Mouse (Mus musculus) liver, embryonic 15.5 days (tissue): Measurements from ENCODE around the gene Dlx3. TPM values are rescaled to one million over a fixed set of nuclear protein-coding genes. Genes with fewer than 3 reads are reported as not detected.

Experiments used
- ATAC-seq: fragments of 200-750 bp; cut with Nextera tagmentation; 2 replicates; pipeline ENCODE4 v1.8.0; 2017; ENCODE audit warnings: moderate number of reproducible peaks, mild to moderate bottlenecking, moderate library complexity; ENCODE audit not compliant: insufficient read depth
- H3K27ac ChIP-seq: fragments of 300-500 bp; sonication (generic); replicated peaks from 2 replicates; pipeline ENCODE4 v1.5.1; 2015; ENCODE audit warnings: mild to moderate bottlenecking, inconsistent platforms
- H3K27me3 ChIP-seq: fragments of 300-500 bp; sonication (generic); 2 replicates; pipeline ENCODE4 v1.6.1; 2015; ENCODE audit warnings: mild to moderate bottlenecking, inconsistent platforms
- H3K36me3 ChIP-seq: fragments of 300-500 bp; sonication (generic); replicated peaks from 2 replicates; pipeline ENCODE4 v1.6.1; 2015; ENCODE audit warnings: moderate library complexity, mild to moderate bottlenecking, inconsistent platforms
- H3K4me1 ChIP-seq: fragments of 300-500 bp; sonication (generic); replicated peaks from 2 replicates; pipeline ENCODE4 v1.6.1; 2015; ENCODE audit warnings: inconsistent platforms
- H3K4me2 ChIP-seq: fragments of 300-500 bp; sonication (generic); 2 replicates; pipeline ENCODE4 v1.6.1; 2015; ENCODE audit warnings: moderate library complexity, mild to moderate bottlenecking, inconsistent platforms
- H3K4me3 ChIP-seq: fragments of 300-500 bp; sonication (generic); replicated peaks from 2 replicates; pipeline ENCODE4 v1.5.1; 2015; ENCODE audit warnings: mild to moderate bottlenecking, inconsistent platforms
- H3K9ac ChIP-seq: fragments of 300-500 bp; sonication (generic); 2 replicates; pipeline ENCODE4 v1.6.1; 2015; ENCODE audit warnings: moderate library complexity, mild to moderate bottlenecking, inconsistent platforms
- H3K9me3 ChIP-seq: fragments of 300-500 bp; sonication (generic); replicated peaks from 2 replicates; pipeline ENCODE4 v1.6.1; 2016; ENCODE audit warnings: inconsistent platforms
- WGBS: fragments of 180-500 bp; shearing (Covaris S2); methylation state at CpG from one replicate; pipeline ENCODE4 v1.1.7; 2015; ENCODE audit warnings: mixed read lengths; ENCODE audit not compliant: insufficient replicate concordance; 5-methylcytosine and 5-hydroxymethylcytosine counted together
- polyA plus RNA-seq: library from polyadenylated mRNA; unstranded; fragments of >200 nt; fragmentation: Nextera tagmentation; extraction: Ambion mirVana; gene quantifications from 2 replicates; pipeline ENCODE4 v1.2.1, GENCODE M21; 2015

Dlx3 gene
- polyA plus RNA-seq, 1 experiment from 2014 or later: 0.05 TPM

DNA sequence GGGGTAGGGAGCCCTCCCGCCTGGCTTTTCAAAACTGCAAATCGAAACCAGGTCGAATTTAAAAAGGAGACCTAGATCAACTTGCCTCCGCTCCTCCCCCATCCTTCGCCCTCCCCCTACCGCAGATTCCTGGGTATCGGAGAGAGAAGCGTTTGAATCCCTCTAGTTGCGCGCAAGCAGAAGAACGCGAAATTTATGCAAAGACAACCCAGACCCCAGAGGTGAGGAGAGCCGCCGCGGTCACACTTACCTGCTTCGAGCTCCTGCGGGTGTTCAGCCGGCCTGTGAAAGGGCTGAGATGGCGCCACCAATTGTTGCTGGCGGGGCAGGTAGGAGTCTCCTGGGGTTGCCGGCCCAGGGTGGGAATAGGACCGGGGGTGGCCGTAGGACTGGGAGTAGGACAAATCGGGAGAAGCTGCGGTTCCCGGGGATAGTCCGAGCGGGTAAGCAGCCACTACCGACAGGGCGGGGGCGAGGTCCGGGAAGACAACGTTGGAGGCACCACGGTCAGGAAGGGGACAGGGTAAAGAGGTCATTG is 25.1 kb downstream of the Dlx3 start:
- 3% methylated on average over 34 of the region's 34 CpGs for WGBS
- no peaks in the 10 kb centered on the region for H3K9me3 ChIP-seq
- H3K27ac ChIP-seq: no peak overlapping the region
- peaks cover 100% of the 10 kb centered on the region for H3K27me3 ChIP-seq
- no peak for ATAC-seq
- H3K4me1 ChIP-seq: peaks cover 18% of the 10 kb centered on the region
- peak overlapping the region; percentile 49 for H3K4me3 ChIP-seq
- peak overlapping the region; percentile 69 for H3K4me2 ChIP-seq
- no peak overlapping the region for H3K9ac ChIP-seq
- H3K36me3 ChIP-seq: no peaks in the 10 kb centered on the region

DNA sequence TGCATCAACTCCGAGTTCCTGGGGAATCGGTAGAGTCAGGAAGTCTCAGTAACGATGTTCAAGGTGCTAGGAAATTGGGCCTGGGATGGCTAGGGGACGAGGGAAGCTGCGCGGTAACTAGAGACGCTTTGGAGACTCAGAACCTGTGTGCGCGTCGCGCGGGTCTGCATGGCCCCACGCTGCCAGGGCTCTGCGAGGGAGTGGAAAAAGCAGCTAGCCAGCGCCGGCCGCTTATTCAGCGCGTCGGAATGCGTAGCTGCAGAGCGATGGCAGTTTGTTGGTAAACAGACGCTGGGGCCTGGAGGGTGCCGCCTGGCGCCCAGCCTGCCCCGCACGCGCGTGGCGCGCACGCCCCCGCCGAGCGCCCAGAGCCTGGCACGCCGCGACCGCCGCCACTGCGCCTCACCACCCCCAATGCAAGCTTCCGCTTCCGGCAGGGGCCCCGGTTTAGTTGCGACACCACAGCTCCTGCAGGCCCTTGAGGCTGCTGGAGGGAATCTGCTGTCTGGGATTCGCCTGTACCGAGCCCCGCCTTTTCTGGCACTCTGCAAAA is 26.0 kb downstream of the Dlx3 start, which contains the start of gene Dlx4:
Gene Dlx4, minus strand, starts transcription at position 413 of the 553 bp plus-strand sequence.
- peaks cover 18% of the 10 kb centered on the region for H3K4me1 ChIP-seq
- no peaks in the 10 kb centered on the region for H3K36me3 ChIP-seq
- no peak within 1 kb of the TSS for H3K27ac ChIP-seq
- peak within 1 kb of the TSS; percentile 69 for H3K4me2 ChIP-seq
- peak within 1 kb of the TSS; percentile 49 for H3K4me3 ChIP-seq
- WGBS: under 1% methylated on average over 48 of the region's 48 CpGs
- no peak within 1 kb of the TSS for H3K9ac ChIP-seq
- H3K27me3 ChIP-seq: peaks cover 100% of the 10 kb centered on the region
- ATAC-seq: no peak
- no peaks in the 10 kb centered on the region for H3K9me3 ChIP-seq

DNA sequence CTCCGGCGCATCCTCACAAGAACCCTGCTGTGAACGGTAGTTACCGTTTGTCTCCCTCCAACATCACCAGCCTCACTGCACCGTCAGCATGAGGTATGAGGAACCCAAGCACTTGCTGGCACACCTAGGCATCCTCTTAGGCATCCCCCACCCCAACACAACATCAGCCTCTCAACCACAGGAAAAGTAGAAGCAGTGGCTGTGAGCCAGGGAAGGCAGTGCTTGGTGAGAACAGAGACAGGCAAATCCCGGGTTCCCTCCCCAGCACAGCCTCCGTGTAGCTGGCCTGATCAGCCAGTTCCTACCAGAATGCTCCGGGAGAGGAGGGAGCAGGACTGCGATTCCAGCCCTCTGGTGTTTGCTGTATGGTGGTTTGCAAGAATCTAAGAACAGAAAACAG is 28.8 kb downstream of the Dlx3 start:
- WGBS: 4% methylated on average over 9 of the region's 9 CpGs
- no peak for ATAC-seq
- Histone ChIP-seq H3K27me3 (peaks cover 97% of the 10 kb centered on the region), H3K9ac (no peak overlapping the region), H3K27ac (no peak overlapping the region), H3K36me3 (no peaks in the 10 kb centered on the region), H3K9me3 (no peaks in the 10 kb centered on the region), H3K4me2 (no peak overlapping the region), H3K4me1 (peaks cover 12% of the 10 kb centered on the region; the same call in 1 of the 2 replicates), H3K4me3 (no peak overlapping the region)

DNA sequence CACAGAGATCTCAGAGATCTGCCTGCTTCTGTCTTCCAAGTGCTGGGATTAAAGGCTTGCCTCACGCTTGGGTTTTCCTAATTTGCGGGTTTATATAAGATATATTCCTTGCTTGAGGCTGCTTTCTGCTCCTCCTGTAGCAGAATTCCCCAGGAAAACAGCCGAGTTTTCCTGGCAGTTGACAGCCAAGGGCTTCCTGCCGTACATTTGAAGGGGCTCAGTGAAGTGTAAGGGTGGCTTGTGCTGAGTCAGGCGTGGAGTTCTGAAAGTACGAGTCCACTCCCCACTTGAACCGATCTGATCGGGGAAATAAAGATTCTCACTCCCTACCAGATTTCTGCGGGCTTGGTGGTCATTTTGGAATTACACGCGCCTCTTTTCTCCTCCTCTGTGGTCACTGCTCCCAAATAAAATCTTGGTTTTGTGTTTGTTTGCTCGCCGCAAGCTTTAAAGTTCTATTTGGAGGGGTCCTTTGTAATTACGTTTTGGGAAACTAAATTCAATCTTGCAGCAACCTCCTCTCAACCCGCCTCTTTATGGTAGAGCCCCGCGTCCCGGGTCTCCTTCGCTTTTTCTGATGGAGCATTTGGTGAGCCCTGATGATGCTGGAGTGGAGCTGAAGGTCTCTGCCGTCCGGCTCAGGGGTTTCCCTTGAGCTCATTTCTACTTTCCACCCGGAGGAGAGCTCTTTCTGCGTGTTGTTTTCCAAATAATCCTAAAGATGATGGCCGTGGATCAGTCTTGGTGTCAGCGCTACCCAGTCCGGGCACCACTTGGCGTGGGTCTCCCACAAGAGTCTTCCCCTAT is 29.7 kb downstream of the Dlx3 start:
- Histone ChIP-seq H3K27me3 (peaks cover 93% of the 10 kb centered on the region), H3K9me3 (no peaks in the 10 kb centered on the region), H3K4me2 (no peak overlapping the region), H3K36me3 (no peaks in the 10 kb centered on the region), H3K27ac (no peak overlapping the region), H3K9ac (no peak overlapping the region), H3K4me1 (peaks cover 12% of the 10 kb centered on the region; the same call in 1 of the 2 replicates), H3K4me3 (no peak overlapping the region)
- 2% methylated on average over 27 of the region's 27 CpGs for WGBS
- no peak for ATAC-seq

DNA sequence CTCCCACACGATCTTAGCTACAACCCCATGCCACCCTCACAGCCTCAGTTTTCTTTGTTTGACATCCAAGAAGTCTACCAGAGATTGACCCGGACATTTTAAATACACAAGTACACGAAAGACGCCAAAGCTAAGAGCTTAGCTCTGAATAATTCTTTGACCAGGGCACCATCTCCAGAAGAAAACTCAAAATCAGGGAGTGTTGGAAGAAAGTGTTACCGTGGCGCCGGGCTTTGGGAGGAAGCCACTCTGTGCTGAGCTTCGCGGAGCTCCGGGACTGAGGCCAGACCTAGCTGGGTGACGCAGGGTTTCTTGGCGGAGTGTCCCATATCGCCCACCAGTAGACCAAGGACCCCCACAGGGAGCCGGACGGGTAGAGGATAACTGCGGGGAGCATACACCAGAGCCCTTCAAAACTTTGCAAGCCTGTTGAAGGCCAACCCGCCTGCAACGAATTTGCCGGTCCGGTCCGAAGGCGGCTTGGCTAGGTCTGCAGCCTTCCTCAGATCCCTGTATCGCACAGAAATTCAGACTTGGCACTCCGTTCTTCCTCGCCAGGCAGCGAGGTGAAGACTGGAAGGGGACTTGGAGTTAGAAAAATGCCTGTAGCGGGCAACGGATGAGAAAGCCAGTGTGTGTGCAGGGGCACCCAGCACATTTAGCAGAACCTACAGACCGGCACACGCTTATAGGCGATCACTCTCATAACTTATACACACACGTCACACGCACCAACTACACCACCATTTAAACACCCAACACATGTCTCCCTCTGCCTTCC is 30.5 kb downstream of the Dlx3 start:
- no peak overlapping the region for H3K4me2 ChIP-seq
- WGBS: 2% methylated on average over 33 of the region's 33 CpGs
- H3K36me3 ChIP-seq: no peaks in the 10 kb centered on the region
- H3K27me3 ChIP-seq: peaks cover 93% of the 10 kb centered on the region
- peaks cover 7% of the 10 kb centered on the region; the same call in 1 of the 2 replicates for H3K4me1 ChIP-seq
- H3K9me3 ChIP-seq: no peaks in the 10 kb centered on the region
- no peak for ATAC-seq
- H3K27ac ChIP-seq: no peak overlapping the region
- H3K4me3 ChIP-seq: no peak overlapping the region
- H3K9ac ChIP-seq: no peak overlapping the region

DNA sequence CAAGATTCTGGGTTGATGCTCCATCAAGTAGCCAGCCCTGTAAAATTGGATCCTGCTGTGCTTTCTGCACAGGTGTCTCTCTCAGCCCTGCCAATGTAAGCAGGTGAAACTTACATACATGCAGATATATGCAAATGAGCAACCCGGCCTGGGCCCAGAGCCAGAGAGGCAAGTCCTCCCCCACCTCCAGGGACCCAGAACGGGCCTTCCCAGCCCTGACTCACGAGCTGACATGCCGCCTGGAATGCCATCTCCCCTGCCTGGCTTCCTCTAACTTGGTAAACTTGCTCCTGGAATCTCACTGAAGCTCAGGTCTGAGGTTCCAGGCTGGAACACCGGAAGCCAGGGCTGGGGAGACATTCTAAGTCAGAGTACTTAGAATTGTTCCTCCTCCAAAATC is 33.2 kb downstream of the Dlx3 start:
- H3K9ac ChIP-seq: no peak overlapping the region
- no peak overlapping the region for H3K4me2 ChIP-seq
- no peaks in the 10 kb centered on the region for H3K36me3 ChIP-seq
- no peak for ATAC-seq
- no peak overlapping the region for H3K4me3 ChIP-seq
- no peaks in the 10 kb centered on the region for H3K4me1 ChIP-seq
- 25% methylated on average over 5 of the region's 5 CpGs for whole genome bisulfite sequencing
- H3K27me3 ChIP-seq: peaks cover 77% of the 10 kb centered on the region
- H3K27ac ChIP-seq: no peak overlapping the region
- H3K9me3 ChIP-seq: no peaks in the 10 kb centered on the region

DNA sequence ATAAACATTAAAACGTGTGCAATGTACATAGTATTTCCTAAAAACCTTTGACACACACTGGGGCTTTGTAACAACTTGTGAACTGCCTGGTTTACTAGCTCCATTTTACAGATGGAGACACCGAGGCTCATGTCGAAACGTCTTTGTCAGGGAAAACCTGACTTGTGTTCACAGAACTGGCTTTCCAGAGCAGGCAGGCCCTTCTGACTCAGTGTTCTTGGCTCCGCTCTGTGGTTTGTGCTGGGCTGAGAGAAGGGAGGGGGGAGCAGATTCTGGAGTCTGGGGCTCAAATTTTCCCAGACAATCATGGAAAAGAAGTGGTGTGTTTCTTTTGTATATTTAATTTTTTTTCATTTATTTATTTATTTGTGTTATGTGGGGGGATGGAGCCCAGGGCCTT is 33.8 kb downstream of the Dlx3 start:
- Histone ChIP-seq H3K9me3 (no peaks in the 10 kb centered on the region), H3K4me2 (no peak overlapping the region), H3K9ac (no peak overlapping the region), H3K4me1 (no peaks in the 10 kb centered on the region), H3K36me3 (no peaks in the 10 kb centered on the region), H3K27me3 (peaks cover 72% of the 10 kb centered on the region), H3K27ac (no peak overlapping the region), H3K4me3 (no peak overlapping the region)
- WGBS: 58% methylated on average over 5 of the region's 5 CpGs
- ATAC-seq: no peak

DNA sequence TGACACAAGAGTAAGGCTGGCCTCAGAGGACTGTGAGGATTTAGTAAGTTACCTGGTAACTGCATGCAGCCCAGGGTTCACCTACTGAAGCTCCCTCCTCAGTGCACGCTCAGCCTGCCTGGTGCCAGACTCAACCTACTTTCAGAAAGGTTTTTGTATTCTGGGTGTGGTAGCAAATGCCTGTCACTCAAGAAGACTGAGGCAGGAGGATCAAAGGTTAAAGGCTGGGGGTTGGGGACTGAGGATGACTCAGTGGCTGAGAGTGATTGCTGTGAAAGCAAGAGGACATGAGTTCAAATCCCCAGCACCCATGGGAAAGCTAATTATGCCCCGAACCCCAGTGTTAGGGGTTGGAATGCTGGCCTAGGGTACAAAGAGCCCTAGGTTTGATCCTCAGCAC is 35.6 kb downstream of the Dlx3 start:
- Histone ChIP-seq H3K4me3 (no peak overlapping the region), H3K27me3 (peaks cover 54% of the 10 kb centered on the region), H3K4me2 (no peak overlapping the region), H3K4me1 (no peaks in the 10 kb centered on the region), H3K9me3 (no peaks in the 10 kb centered on the region), H3K36me3 (no peaks in the 10 kb centered on the region), H3K9ac (no peak overlapping the region), H3K27ac (no peak overlapping the region)
- no peak for ATAC-seq
- 67% methylated on average over 2 of the region's 2 CpGs for WGBS

DNA sequence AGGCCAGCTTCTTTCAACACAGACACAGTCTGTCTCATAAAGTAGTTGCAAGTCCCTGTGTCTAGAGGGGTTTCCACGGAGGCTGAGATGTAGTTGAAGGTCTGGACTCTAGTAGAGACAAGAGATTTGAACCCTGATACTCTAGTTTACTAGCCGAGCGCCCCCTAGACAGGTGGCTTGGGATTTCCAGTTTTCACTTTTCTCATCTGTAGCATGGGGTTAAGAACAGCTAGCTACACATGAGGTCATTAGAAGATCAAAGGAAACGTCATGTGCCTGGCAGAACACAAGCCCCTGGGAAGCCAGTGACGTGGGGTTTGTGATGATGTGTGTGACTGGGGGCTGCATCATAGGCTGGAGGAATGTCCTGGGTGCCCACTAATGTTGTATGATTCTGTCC is 37.4 kb downstream of the Dlx3 start:
- Histone ChIP-seq H3K9me3 (no peaks in the 10 kb centered on the region), H3K9ac (no peak overlapping the region), H3K4me3 (no peak overlapping the region), H3K27me3 (peaks cover 41% of the 10 kb centered on the region), H3K4me1 (no peaks in the 10 kb centered on the region), H3K27ac (no peak overlapping the region), H3K36me3 (no peaks in the 10 kb centered on the region), H3K4me2 (no peak overlapping the region)
- ATAC-seq: no peak
- 43% methylated on average over 5 of the region's 5 CpGs for WGBS

DNA sequence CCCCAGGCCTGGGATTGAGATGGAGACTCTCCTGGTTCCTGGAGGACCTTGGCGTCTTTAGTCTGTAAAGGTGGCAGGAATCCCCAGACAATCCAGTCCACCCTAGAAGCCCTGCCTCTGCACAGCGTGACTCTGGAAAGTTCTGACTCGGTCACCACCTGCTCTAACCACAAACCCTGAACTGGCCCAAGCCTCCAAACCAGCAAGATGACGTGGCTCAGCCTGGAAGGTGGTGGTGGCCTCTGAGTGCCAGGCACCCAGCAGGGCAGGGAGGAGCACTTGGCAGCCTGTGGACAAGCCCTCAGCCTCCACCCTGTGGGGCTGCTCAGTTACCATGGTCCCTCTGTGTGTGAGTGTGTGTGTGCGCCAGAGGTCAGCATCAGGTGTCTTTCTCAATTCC is 38.0 kb downstream of the Dlx3 start:
- Histone ChIP-seq H3K27ac (no peak overlapping the region), H3K36me3 (no peaks in the 10 kb centered on the region), H3K4me2 (no peak overlapping the region), H3K9me3 (no peaks in the 10 kb centered on the region), H3K27me3 (peaks cover 40% of the 10 kb centered on the region), H3K9ac (no peak overlapping the region), H3K4me3 (no peak overlapping the region), H3K4me1 (no peaks in the 10 kb centered on the region)
- ATAC-seq: no peak
- WGBS: 36% methylated on average over 5 of the region's 5 CpGs
